ENCODE assay signal across 8 mouse cellular contexts in genomic region chr12:100937441-100938360, GRCm38 (mm10). TPM values are rescaled to one million over a fixed set of nuclear protein-coding genes. Genes with fewer than 3 reads are reported as not detected.
DNase-seq lines count a peak whose midpoint lies in the region; ATAC-seq and TF ChIP-seq lines count a peak whose summit lies in the region.

No protein-coding gene starts in this region.

- H3K36me3 ChIP-seq in midbrain, embryonic 13.5 days = peaks cover 79% of the 10 kb centered on the region
- peaks cover 23% of the 10 kb centered on the region for H3K36me3 ChIP-seq in midbrain, embryonic 16.5 days (ENCODE audit: control insufficient read depth, insufficient read depth, low read length)
- peaks cover 3% of the 10 kb centered on the region; the same call in 1 of the 2 replicates for H3K36me3 ChIP-seq in stomach, postnatal 0 days (ENCODE audit: control insufficient read depth, insufficient read depth, low read length)

- H3K27me3 ChIP-seq in midbrain, embryonic 13.5 days = no peaks in the 10 kb centered on the region
- H3K27me3 ChIP-seq in midbrain, embryonic 16.5 days (ENCODE audit: control insufficient read depth, insufficient read depth, low read depth, low read length) = no peaks in the 10 kb centered on the region
- no peaks in the 10 kb centered on the region for H3K27me3 ChIP-seq in stomach, postnatal 0 days (ENCODE audit: control insufficient read depth, insufficient read depth, low read length)

- H3K9ac ChIP-seq in midbrain, embryonic 13.5 days (replicated peaks) = no peak overlapping the region
- no peak overlapping the region for H3K9ac ChIP-seq in midbrain, embryonic 16.5 days (ENCODE audit: low read depth, low read length)
- no peak overlapping the region for H3K9ac ChIP-seq in stomach, postnatal 0 days (ENCODE audit: low read length)

- no peak for TF ChIP-seq CTCF in stomach, postnatal 0 days (IDR thresholded peaks at IDR 0.05; ENCODE audit: low read depth)

- H3K9me3 ChIP-seq in midbrain, embryonic 13.5 days = no peaks in the 10 kb centered on the region
- no peaks in the 10 kb centered on the region for H3K9me3 ChIP-seq in midbrain, embryonic 16.5 days (replicated peaks; ENCODE audit: control insufficient read depth, low read length, poor library complexity, severe bottlenecking)
- H3K9me3 ChIP-seq in stomach, postnatal 0 days (ENCODE audit: control insufficient read depth, low read length) = no peaks in the 10 kb centered on the region

- DNase-seq in heart, adult 8-10 months (ENCODE audit: low spot score) = peak; percentile 84
- DNase-seq in kidney, postnatal 14 days = peak; percentile 68
- no peak for DNase-seq in stomach, postnatal 0 days (ENCODE audit: low spot score)
- DNase-seq in right cerebral cortex, postnatal 14 days = no peak
- no peak for DNase-seq in layer of hippocampus, postnatal 10 days (ENCODE audit: low spot score in 2 of 2)
- DNase-seq in Muller cell, postnatal 12 days (ENCODE audit: inconsistent ontology term) = no peak

- 80% methylated on average over 21 of the region's 21 CpGs for WGBS in midbrain, embryonic 13.5 days
- WGBS in midbrain, embryonic 16.5 days = 75% methylated on average over 21 of the region's 21 CpGs
- 53% methylated on average over 21 of the region's 21 CpGs for WGBS in stomach, postnatal 0 days

- peak overlapping the region; percentile 25; the same call in 1 of the 2 replicates for H3K27ac ChIP-seq in midbrain, embryonic 13.5 days
- H3K27ac ChIP-seq in midbrain, embryonic 16.5 days (ENCODE audit: low read length) = no peak overlapping the region
- no peak overlapping the region for H3K27ac ChIP-seq in stomach, postnatal 0 days (replicated peaks)

- H3K4me3 ChIP-seq in midbrain, embryonic 13.5 days (replicated peaks) = no peak overlapping the region
- no peak overlapping the region for H3K4me3 ChIP-seq in midbrain, embryonic 16.5 days (ENCODE audit: low read depth, low read length)
- no peak overlapping the region for H3K4me3 ChIP-seq in stomach, postnatal 0 days (ENCODE audit: low read depth, low read length)

- no peak for ATAC-seq in midbrain, embryonic 13.5 days
- no peak for ATAC-seq in midbrain, embryonic 16.5 days
- ATAC-seq in stomach, postnatal 0 days (ENCODE audit: low FRiP score, low TSS enrichment) = peak; percentile 24; the same call in 1 of the 2 replicates

- no peak for TF ChIP-seq EP300 in stomach, postnatal 0 days (optimal IDR thresholded peaks at IDR 0.05)

- no peak overlapping the region for H3K4me2 ChIP-seq in midbrain, embryonic 13.5 days (replicated peaks)
- H3K4me2 ChIP-seq in midbrain, embryonic 16.5 days (ENCODE audit: low read length) = no peak overlapping the region
- no peak overlapping the region for H3K4me2 ChIP-seq in stomach, postnatal 0 days (replicated peaks; ENCODE audit: low read depth)

- no peaks in the 10 kb centered on the region for H3K4me1 ChIP-seq in midbrain, embryonic 13.5 days (replicated peaks)
- no peaks in the 10 kb centered on the region for H3K4me1 ChIP-seq in midbrain, embryonic 16.5 days (ENCODE audit: control insufficient read depth, insufficient read depth, low read length)
- no peaks in the 10 kb centered on the region for H3K4me1 ChIP-seq in stomach, postnatal 0 days (replicated peaks; ENCODE audit: control insufficient read depth, insufficient read depth)

RNA-seq across cellular contexts. Expression of gene Gpr68, which starts 29.7 kb away (rescaled TPM):
- 1.5 and 1.6 TPM in 2 replicates for polyA plus RNA-seq in midbrain, embryonic 13.5 days (2015; fragmentation: Nextera tagmentation; extraction: Ambion mirVana)
- polyA plus RNA-seq in midbrain, embryonic 16.5 days (2015; fragmentation: Nextera tagmentation; extraction: Ambion mirVana) = 6.2 and 6.3 TPM in 2 replicates
- under 1 TPM in 3 of 4 experiments, not detected in 1; 0.09 to 0.49 (median 0.28) TPM for total RNA-seq in heart, adult 8-10 months (2022)
- polyA plus RNA-seq in stomach, postnatal 0 days (2015; fragmentation: Nextera tagmentation; extraction: Ambion mirVana) = 0.44 and 0.48 TPM in 2 replicates
- total RNA-seq in layer of hippocampus, postnatal 10 days (2021) = 10 to 100 TPM; 17.4 to 17.6 TPM

Comparison
In these comparisons a context has a peak if more than half of its experiments do, and no peak if none do; other contexts are left out.
1. DNase-seq: peak in heart, adult 8-10 months (single experiment) and kidney, postnatal 14 days (single experiment); none in stomach, postnatal 0 days (single experiment), right cerebral cortex, postnatal 14 days (single experiment), layer of hippocampus, postnatal 10 days (0 of 2) and Muller cell, postnatal 12 days (single experiment).